Mouse (Mus musculus): Measurements from ENCODE around the gene Actg1.

GRCm38 (mm10) chr11:120315416-120315761, 33.0 kb downstream of the Actg1 start:
- TF ChIP-seq ZC3H11A (IDR thresholded peaks at IDR 0.05; ENCODE audit: borderline replicate concordance, low read depth, low read length), result no peak
- TF ChIP-seq ZNF384 (IDR thresholded peaks at IDR 0.05; ENCODE audit: low read depth, low read length), result no peak
- TF ChIP-seq MAFK (IDR thresholded peaks at IDR 0.05; ENCODE audit: insufficient read depth, low read depth, low read length), result no peak
- no peak for TF ChIP-seq CHD2 (IDR thresholded peaks at IDR 0.05; ENCODE audit: low read depth, low read length)

Measured in ES-E14 (cell line).